Mouse (Mus musculus) forebrain, embryonic 11.5 days (tissue): ENCODE measurements at regions not wholly inside any gene's neighbourhood (a gene's known extent, or its start where the extent isn't known, plus 50 kb on each side); places are given as distances from the start of the nearest gene placed in this dataset.

ENCODE experiments used
- ATAC-seq: fragments of 200-750 bp; cut with Nextera tagmentation; replicated peaks from 2 replicates; pipeline ENCODE4 v1.8.0; 2017; ENCODE audit warnings: moderate TSS enrichment; ENCODE audit not compliant: low FRiP score
- DNase-seq: peaks from one replicate; pipeline ENCODE4 v3.0.0-alpha.2; 2017; ENCODE audit warnings: low spot score
- H3K27ac ChIP-seq: fragments of 300-500 bp; sonication (generic); 2 replicates; pipeline ENCODE4 v1.5.1; 2014; ENCODE audit warnings: low read depth, low read length
- H3K27me3 ChIP-seq: fragments of 300-500 bp; sonication (generic); 2 replicates; pipeline ENCODE4 v1.6.1; 2014; ENCODE audit warnings: mild to moderate bottlenecking, low read length, mixed read lengths; ENCODE audit not compliant: control insufficient read depth, insufficient read depth
- H3K36me3 ChIP-seq: fragments of 300-500 bp; sonication (generic); 2 replicates; pipeline ENCODE4 v1.6.1; 2014; ENCODE audit warnings: mild to moderate bottlenecking, low read length, moderate library complexity, mixed read lengths; ENCODE audit not compliant: control insufficient read depth, insufficient read depth
- H3K4me1 ChIP-seq: fragments of 300-500 bp; sonication (generic); replicated peaks from 2 replicates; pipeline ENCODE4 v1.6.1; 2014; ENCODE audit warnings: low read length, mixed read lengths; ENCODE audit not compliant: control insufficient read depth, insufficient read depth
- H3K4me2 ChIP-seq: fragments of 300-500 bp; sonication (generic); 2 replicates; pipeline ENCODE4 v1.6.1; 2014; ENCODE audit warnings: low read depth, mild to moderate bottlenecking, low read length, moderate library complexity, mixed read lengths; ENCODE audit not compliant: severe bottlenecking
- H3K4me3 ChIP-seq: fragments of 300-500 bp; sonication (generic); 2 replicates; pipeline ENCODE4 v1.5.1; 2014; ENCODE audit warnings: low read depth, low read length
- H3K9ac ChIP-seq: fragments of 300-500 bp; sonication (generic); 2 replicates; pipeline ENCODE4 v1.6.1; 2014; ENCODE audit warnings: low read length
- H3K9me3 ChIP-seq: fragments of 300-500 bp; sonication (generic); 2 replicates; pipeline ENCODE4 v1.6.1; 2016; ENCODE audit warnings: low read length, mixed read lengths; ENCODE audit not compliant: control insufficient read depth
- WGBS: fragments of 180-500 bp; shearing (Covaris S2); extraction: QIAGEN DNeasy Blood & Tissue Kit; methylation state at CpG from one replicate; pipeline ENCODE4 v1.1.7; 2014; 5-methylcytosine and 5-hydroxymethylcytosine counted together

DNA sequence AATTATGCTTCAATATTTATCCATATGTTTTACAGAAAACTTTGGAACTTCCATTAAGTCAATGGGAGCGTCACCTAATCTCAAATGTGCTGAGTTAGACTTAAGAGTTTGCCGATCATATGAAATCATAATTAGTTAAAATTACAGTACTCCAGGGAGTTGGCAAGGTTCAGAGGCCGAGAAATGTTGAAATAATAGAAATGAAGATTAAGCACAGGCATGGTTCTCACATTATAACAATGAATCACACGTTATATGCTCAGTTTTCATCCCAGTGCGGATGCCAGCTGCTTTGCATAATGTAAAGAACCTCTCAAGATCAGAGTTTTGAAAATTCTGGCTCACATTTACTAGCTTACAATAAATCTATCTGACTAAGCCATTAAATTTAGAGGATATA lies 612.7 kb upstream of the N6amt1 start:
- H3K4me1 ChIP-seq: no peaks in the 10 kb centered on the region
- H3K4me3 ChIP-seq: no peak overlapping the region
- DNase-seq (no peak), ATAC-seq (no peak)
- H3K27ac ChIP-seq: no peak overlapping the region
- H3K36me3 ChIP-seq: no peaks in the 10 kb centered on the region
- H3K9ac ChIP-seq: no peak overlapping the region
- H3K4me2 ChIP-seq: no peak overlapping the region
- H3K9me3 ChIP-seq: no peaks in the 10 kb centered on the region
- 82% methylated on average over 5 of the region's 5 CpGs for WGBS
- H3K27me3 ChIP-seq: no peaks in the 10 kb centered on the region

DNA sequence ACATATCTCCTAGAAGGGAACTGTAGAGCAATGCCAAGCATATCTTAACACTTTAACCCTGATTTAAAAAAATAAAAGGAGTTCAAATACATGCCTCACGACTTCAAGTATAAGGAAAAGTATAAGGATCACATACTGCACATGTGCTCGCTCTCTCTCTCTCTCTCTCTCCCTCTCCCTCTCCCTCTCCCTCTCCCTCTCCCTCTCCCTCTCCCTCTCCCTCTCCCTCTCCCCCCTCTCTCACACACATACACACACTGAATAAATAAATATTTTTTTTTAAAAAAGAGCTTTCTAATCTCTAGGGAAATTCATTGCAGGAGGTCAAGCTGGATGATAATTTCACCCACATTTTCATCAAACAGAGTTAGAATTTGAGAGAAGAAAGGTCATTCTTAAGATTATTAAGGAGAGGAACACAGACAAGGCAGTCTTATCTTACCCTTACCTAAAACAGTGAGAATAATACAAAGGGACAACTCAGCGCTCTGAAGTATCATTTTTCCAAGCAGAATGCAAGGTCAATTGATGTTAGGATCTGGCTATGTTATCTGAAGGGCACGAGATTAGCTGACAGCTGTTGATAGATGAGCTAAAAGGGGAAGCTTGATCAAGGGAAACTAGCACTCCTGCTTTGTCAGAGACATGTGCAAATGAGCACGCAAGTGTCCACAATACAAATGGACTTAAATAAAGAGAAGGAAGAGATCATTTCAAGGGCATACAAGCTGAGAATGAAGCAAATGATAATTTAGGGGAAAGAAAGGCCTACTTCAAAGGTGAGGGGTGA lies 634.8 kb upstream of the N6amt1 start:
- no peak for ATAC-seq
- 80% methylated on average over 5 of the region's 5 CpGs for WGBS
- Histone ChIP-seq H3K4me2 (no peak overlapping the region), H3K36me3 (no peaks in the 10 kb centered on the region), H3K27ac (no peak overlapping the region), H3K27me3 (no peaks in the 10 kb centered on the region), H3K9ac (no peak overlapping the region), H3K9me3 (no peaks in the 10 kb centered on the region), H3K4me3 (no peak overlapping the region), H3K4me1 (no peaks in the 10 kb centered on the region)
- DNase-seq: no peak

DNA sequence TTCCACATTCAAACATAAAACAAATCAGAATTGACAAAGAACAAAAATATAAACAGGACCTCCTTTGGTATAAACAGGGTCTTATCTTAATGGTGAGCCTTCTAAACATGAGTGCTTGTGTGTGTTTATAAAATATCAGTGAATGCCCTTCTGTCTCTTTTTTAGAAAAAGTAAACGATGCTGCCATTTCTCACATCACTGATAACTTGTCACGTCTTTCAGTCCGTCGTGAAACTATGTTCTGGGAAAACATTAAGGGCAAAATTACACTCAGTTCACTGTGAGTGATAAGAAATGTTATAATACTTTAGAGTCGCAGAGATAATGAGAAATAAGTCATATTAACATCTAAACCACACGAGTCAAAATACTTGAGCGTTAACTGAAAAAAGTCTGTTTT lies 635.6 kb upstream of the N6amt1 start:
- no peak overlapping the region for H3K9ac ChIP-seq
- no peaks in the 10 kb centered on the region for H3K27me3 ChIP-seq
- H3K36me3 ChIP-seq: no peaks in the 10 kb centered on the region
- WGBS: 87% methylated on average over 7 of the region's 7 CpGs
- ATAC-seq (no peak), DNase-seq (no peak)
- H3K4me3 ChIP-seq: no peak overlapping the region
- no peaks in the 10 kb centered on the region for H3K4me1 ChIP-seq
- H3K9me3 ChIP-seq: no peaks in the 10 kb centered on the region
- H3K4me2 ChIP-seq: no peak overlapping the region
- H3K27ac ChIP-seq: no peak overlapping the region

GRCm38 (mm10) chr16:86701700-86702099 lies 652.3 kb upstream of the N6amt1 start:
- ATAC-seq (no peak), DNase-seq (no peak)
- H3K36me3 ChIP-seq: no peaks in the 10 kb centered on the region
- no peaks in the 10 kb centered on the region for H3K27me3 ChIP-seq
- no peak overlapping the region for H3K27ac ChIP-seq
- H3K4me1 ChIP-seq: no peaks in the 10 kb centered on the region
- H3K4me3 ChIP-seq: no peak overlapping the region
- H3K4me2 ChIP-seq: no peak overlapping the region
- WGBS: 73% methylated on average over 4 of the region's 4 CpGs
- H3K9ac ChIP-seq: no peak overlapping the region
- H3K9me3 ChIP-seq: no peaks in the 10 kb centered on the region

- ATAC-seq (no peak), DNase-seq (no peak)
- H3K27ac ChIP-seq: no peak overlapping the region
- H3K27me3 ChIP-seq: no peaks in the 10 kb centered on the region
- 62% methylated on average over 3 of the region's 3 CpGs for WGBS
- no peak overlapping the region for H3K9ac ChIP-seq
- no peak overlapping the region for H3K4me3 ChIP-seq
- no peaks in the 10 kb centered on the region for H3K4me1 ChIP-seq
- no peaks in the 10 kb centered on the region for H3K36me3 ChIP-seq
- H3K9me3 ChIP-seq: no peaks in the 10 kb centered on the region
- H3K4me2 ChIP-seq: no peak overlapping the region
Measured at GRCm38 (mm10) chr16:86694497-86694896, 659.5 kb upstream of the N6amt1 start.

GRCm38 (mm10) chr16:86659154-86659553 lies 694.8 kb upstream of the N6amt1 start:
- no peaks in the 10 kb centered on the region for H3K4me1 ChIP-seq
- H3K4me3 ChIP-seq: no peak overlapping the region
- 69% methylated on average over 3 of the region's 3 CpGs for WGBS
- no peak for ATAC-seq
- DNase-seq: no peak
- no peaks in the 10 kb centered on the region for H3K9me3 ChIP-seq
- no peaks in the 10 kb centered on the region for H3K27me3 ChIP-seq
- no peak overlapping the region for H3K9ac ChIP-seq
- no peak overlapping the region for H3K4me2 ChIP-seq
- H3K36me3 ChIP-seq: no peaks in the 10 kb centered on the region
- no peak overlapping the region for H3K27ac ChIP-seq

DNA sequence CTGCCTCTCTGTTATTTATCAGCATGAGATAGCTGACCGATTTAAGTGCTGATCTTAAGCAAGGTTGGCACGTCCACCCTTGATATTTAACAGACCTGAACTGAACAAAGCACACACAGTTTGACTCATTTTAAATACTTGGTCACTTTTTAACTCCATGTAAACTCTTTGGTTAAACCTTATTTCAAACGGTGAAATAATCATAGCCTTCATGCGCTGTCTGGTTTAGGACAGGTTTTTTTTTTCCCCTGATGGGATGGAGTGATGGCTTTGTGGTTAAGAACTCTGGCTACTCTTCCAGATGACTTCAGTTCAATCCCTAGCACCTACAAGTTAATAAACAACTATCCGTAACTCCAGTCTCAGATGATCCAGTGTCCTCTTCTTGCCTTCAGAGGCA lies 706.7 kb upstream of the N6amt1 start:
- Histone ChIP-seq H3K4me2 (no peak overlapping the region), H3K9me3 (no peaks in the 10 kb centered on the region), H3K4me1 (no peaks in the 10 kb centered on the region), H3K4me3 (no peak overlapping the region), H3K27ac (no peak overlapping the region), H3K36me3 (no peaks in the 10 kb centered on the region), H3K9ac (no peak overlapping the region), H3K27me3 (no peaks in the 10 kb centered on the region)
- no peak for DNase-seq
- WGBS: 92% methylated on average over 5 of the region's 5 CpGs
- ATAC-seq: no peak

DNA sequence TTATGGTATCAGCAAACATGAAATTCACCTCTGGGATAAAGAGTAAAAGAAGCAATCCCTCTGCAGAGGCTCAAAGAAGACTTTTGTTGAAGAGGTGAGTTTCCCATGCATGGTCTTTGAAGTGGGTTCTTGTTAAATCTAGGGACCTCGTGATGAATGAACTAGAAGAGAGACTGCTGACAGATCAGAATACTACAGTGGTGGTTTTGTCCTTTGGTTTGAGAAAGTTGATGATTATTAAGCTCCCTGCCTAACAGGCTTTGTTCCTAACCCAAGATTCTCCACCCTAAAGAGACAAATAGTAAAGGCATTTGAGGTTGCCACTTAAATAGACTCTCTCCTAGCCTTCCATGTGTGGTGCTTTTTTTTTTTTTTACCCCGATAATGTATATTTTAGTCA lies 707.2 kb upstream of the N6amt1 start:
- Histone ChIP-seq H3K27me3 (no peaks in the 10 kb centered on the region), H3K9ac (no peak overlapping the region), H3K36me3 (no peaks in the 10 kb centered on the region), H3K4me1 (no peaks in the 10 kb centered on the region), H3K9me3 (no peaks in the 10 kb centered on the region), H3K4me2 (no peak overlapping the region), H3K4me3 (no peak overlapping the region), H3K27ac (no peak overlapping the region)
- 80% methylated on average over 2 of the region's 2 CpGs for WGBS
- DNase-seq (no peak), ATAC-seq (no peak)

GRCm38 (mm10) chr16:86645436-86645835 lies 708.5 kb upstream of the N6amt1 start:
- 92% methylated on average over 1 of the region's 1 CpGs for WGBS
- Histone ChIP-seq H3K4me3 (no peak overlapping the region), H3K4me2 (no peak overlapping the region), H3K36me3 (no peaks in the 10 kb centered on the region), H3K27ac (no peak overlapping the region), H3K4me1 (no peaks in the 10 kb centered on the region), H3K9me3 (no peaks in the 10 kb centered on the region), H3K9ac (no peak overlapping the region), H3K27me3 (no peaks in the 10 kb centered on the region)
- DNase-seq (no peak), ATAC-seq (no peak)
